ENCODE assay signal across 10 mouse cellular contexts in the genomic region with DNA sequence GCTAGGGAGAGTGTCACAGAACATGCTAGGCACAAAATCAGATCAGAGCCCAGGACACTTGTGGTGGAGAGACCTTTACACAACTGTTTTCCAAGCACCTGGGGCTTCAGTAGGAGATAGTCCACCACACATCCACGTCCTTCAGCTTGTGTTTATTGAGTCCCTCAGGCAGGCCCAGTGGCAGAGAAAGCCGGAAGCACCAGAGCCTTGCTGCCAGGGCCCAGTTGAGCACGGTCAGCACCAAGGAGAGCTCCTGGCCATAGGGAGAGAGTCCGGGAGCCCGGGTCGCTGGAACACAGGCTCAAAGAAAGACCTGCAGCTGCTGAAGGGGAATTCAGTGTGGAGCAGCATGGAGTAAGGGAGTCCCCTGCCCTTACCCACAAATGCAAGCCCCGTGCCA. TPM values are rescaled to one million over a fixed set of nuclear protein-coding genes. Genes with fewer than 3 reads are reported as not detected.
DNase-seq lines count a peak whose midpoint lies in the region; ATAC-seq lines count a peak whose summit lies in the region.
"Had no signal": no experiment of that assay in that cellular context is flagged by ENCODE, and none has a peak within 500 bp of the region (broad histone marks: within the 10 kb centered on the region; RNA-seq: fewer than 3 reads in every experiment).

No protein-coding gene starts in this region.

- H3K4me1 ChIP-seq in heart, embryonic 11.5 days (ENCODE audit: control insufficient read depth, insufficient read depth, low read length) = 0 out of 2 replicates have a peak, but pooled peaks cover under 1% of the 10 kb centered on the region

- no peaks in the 10 kb centered on the region for H3K36me3 ChIP-seq in heart, embryonic 11.5 days (ENCODE audit: control insufficient read depth, insufficient read depth, low read length)

- H3K4me3 ChIP-seq in heart, embryonic 11.5 days (ENCODE audit: low read depth, low read length) = no peak overlapping the region
- H3K4me3 ChIP-seq: heart, adult 2 months had no signal

- no peak overlapping the region for H3K9ac ChIP-seq in heart, embryonic 11.5 days (ENCODE audit: low read depth, low read length)

- no peaks in the 10 kb centered on the region for H3K9me3 ChIP-seq in heart, embryonic 11.5 days (replicated peaks; ENCODE audit: control insufficient read depth, low read length)

- peaks cover 9% of the 10 kb centered on the region; the same call in 1 of the 2 replicates for H3K27me3 ChIP-seq in heart, embryonic 11.5 days (ENCODE audit: control insufficient read depth, insufficient read depth, low read length)

- WGBS in heart, embryonic 11.5 days (ENCODE audit: insufficient replicate concordance) = 9% methylated on average over 7 of the region's 7 CpGs

- peak; percentile 61 to 79 for DNase-seq in heart, postnatal 10 days
- DNase-seq in heart, adult 11 months = no peak
- DNase-seq in urinary bladder, postnatal 14 days (ENCODE audit: low spot score) = peak; percentile 51
- DNase-seq in urinary bladder, postnatal 10 days (ENCODE audit: low spot score) = no peak
- DNase-seq in kidney, postnatal 4 days = peak; percentile 91 to 92
- DNase-seq in layer of hippocampus, postnatal 25 days (ENCODE audit: extremely low spot score in 1 of 2, low spot score in 1 of 2) = no peak
- DNase-seq in cerebellum, adult 9-11 months = no peak

- no peak overlapping the region for H3K27ac ChIP-seq in heart, embryonic 11.5 days (ENCODE audit: low read depth, low read length)
- H3K27ac ChIP-seq: heart, adult 2 months had no signal

- intact Hi-C loops in heart, postnatal 10 days (cut with DNase I) = no loop called here

- ATAC-seq in heart, embryonic 11.5 days (replicated peaks; ENCODE audit: insufficient number of reproducible peaks, low FRiP score, low TSS enrichment) = no peak

- no peak overlapping the region for H3K4me2 ChIP-seq in heart, embryonic 11.5 days

RNA-seq across cellular contexts. Expression of gene Htr6, which starts 15.8 kb away (rescaled TPM):
- not detected for total RNA-seq in heart, postnatal 10 days (2021)
- 1 to 10 TPM; 7.2 to 7.5 TPM for total RNA-seq in layer of hippocampus, postnatal 25 days (2021)
- not detected in 2 replicates for polyA plus RNA-seq in heart, embryonic 11.5 days (2014; fragmentation: Nextera tagmentation; extraction: Ambion mirVana)
- total RNA-seq: heart, adult 2 months; liver, adult 2 months had no signal
- polyA plus RNA-seq: heart, adult 2 months; liver, adult 2 months had no signal

RNA-seq across cellular contexts. Expression of gene Nbl1, which starts 33.2 kb away (rescaled TPM):
- 10 to 100 TPM; 27.9 to 36.3 TPM for total RNA-seq in heart, postnatal 10 days (2021)
- total RNA-seq in layer of hippocampus, postnatal 25 days (2021) = 10 to 100 TPM; 75.6 to 90.6 TPM
- 6.3 and 7.2 TPM in 2 replicates for polyA plus RNA-seq in heart, embryonic 11.5 days (2014; fragmentation: Nextera tagmentation; extraction: Ambion mirVana)

Comparison
In these comparisons a context has a peak if more than half of its experiments do, and no peak if none do; other contexts are left out.
1. DNase-seq: peak in heart, postnatal 10 days (2 of 2), urinary bladder, postnatal 14 days (single experiment) and kidney, postnatal 4 days (2 of 2); none in heart, adult 11 months (single experiment), urinary bladder, postnatal 10 days (single experiment), layer of hippocampus, postnatal 25 days (0 of 2) and cerebellum, adult 9-11 months (single experiment).
2. RNA of gene Htr6, which starts 15.8 kb away (total RNA-seq): 7.2 to 7.5 TPM in layer of hippocampus, postnatal 25 days; not detected in heart, postnatal 10 days; every median in the first group is over 4 times any median in the second.